Mouse (Mus musculus) thymus, adult 2 months (tissue): Measurements from ENCODE around the gene Cbfa2t2.

ENCODE experiments used
- CTCF ChIP-seq: fragments of 200-500 bp; IDR thresholded peaks from 2 replicates; pipeline ENCODE4 v1.5.1; 2012; ENCODE audit warnings: mild to moderate bottlenecking, control low read depth, low read length, moderate library complexity, borderline replicate concordance; ENCODE audit not compliant: control insufficient read depth, poor library complexity, insufficient read depth; ENCODE audit errors: extremely low read depth
- POLR2A ChIP-seq: fragments of 200-500 bp; IDR thresholded peaks from 2 replicates; pipeline ENCODE4 v1.6.1; 2012; ENCODE audit warnings: mild to moderate bottlenecking, low read length, control low read depth, moderate library complexity; ENCODE audit not compliant: control insufficient read depth, poor library complexity, insufficient read depth; ENCODE audit errors: extremely low read depth

DNA sequence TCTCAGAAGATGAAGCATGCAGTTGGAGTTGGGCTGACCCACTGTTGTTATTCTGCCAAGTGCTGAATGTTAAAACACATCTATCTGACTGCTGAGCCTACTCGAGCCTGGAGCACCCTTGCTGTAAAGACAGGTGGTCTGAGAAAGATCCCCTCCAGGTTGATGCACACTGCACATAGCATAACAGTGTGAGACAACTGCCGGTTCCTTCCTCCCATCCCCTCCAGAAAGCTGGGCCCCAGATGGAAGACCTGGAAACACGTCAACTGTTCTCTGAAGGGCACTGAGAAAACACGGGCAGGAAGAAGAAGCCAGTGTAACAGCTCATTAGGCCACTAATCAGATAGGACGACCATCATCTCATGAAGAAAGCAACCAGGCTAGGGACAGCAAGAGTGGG is 62.3 kb downstream of the Cbfa2t2 start:
- no peak for TF ChIP-seq CTCF
- TF ChIP-seq POLR2A: no peak
